Mouse (Mus musculus): ENCODE results near the gene Otub1. TPM values are rescaled to one million over a fixed set of nuclear protein-coding genes. Genes with fewer than 3 reads are reported as not detected.

Otub1 gene
- polyA plus RNA-seq, 1 experiment = 265 TPM

GRCm38 (mm10) chr19:7170916-7171315, 35.2 kb downstream of the Otub1 start:
- H3K27ac ChIP-seq (ENCODE audit: insufficient read depth, low read length) = no peak overlapping the region
- TF ChIP-seq POLR2A (IDR thresholded peaks at IDR 0.05; ENCODE audit: extremely low read depth, insufficient read depth, low read length) (no peak), CTCF (IDR thresholded peaks at IDR 0.05; ENCODE audit: extremely low read depth, insufficient read depth, low read length) (no peak)
- H3K4me1 ChIP-seq (ENCODE audit: control insufficient read depth, insufficient read depth, low read length) = 0 out of 2 replicates have a peak, but pooled peaks cover 1% of the 10 kb centered on the region
- no peak overlapping the region for H3K4me3 ChIP-seq (ENCODE audit: insufficient read depth, low read length)

DNA sequence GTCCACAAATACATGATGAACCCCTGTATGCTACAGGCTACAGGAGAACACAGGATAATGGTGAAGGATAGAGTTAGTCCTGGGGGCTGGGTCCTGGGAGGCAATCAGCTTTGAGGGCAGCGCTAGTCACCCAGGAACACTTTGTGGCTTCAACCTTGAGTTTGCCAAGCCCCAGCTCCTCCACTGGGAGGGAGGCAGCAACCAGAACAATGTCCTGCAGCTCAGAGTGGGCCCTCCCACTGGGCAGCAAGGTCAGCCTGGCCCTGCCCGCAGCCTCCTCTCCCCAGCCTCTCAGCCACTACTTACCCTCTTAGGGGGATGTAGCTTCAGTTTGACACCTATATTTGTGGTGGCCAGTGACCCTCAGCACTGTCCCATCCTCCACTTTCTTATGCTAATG, 37.7 kb downstream of the Otub1 start:
- Histone ChIP-seq H3K4me1 (ENCODE audit: control insufficient read depth, insufficient read depth, low read length) (peaks cover 4% of the 10 kb centered on the region; the same call in 1 of the 2 replicates), H3K27ac (ENCODE audit: insufficient read depth, low read length) (no peak overlapping the region), H3K4me3 (ENCODE audit: insufficient read depth, low read length) (no peak overlapping the region)
- TF ChIP-seq CTCF (IDR thresholded peaks at IDR 0.05; ENCODE audit: extremely low read depth, insufficient read depth, low read length) (no peak), POLR2A (IDR thresholded peaks at IDR 0.05; ENCODE audit: extremely low read depth, insufficient read depth, low read length) (no peak)

DNA sequence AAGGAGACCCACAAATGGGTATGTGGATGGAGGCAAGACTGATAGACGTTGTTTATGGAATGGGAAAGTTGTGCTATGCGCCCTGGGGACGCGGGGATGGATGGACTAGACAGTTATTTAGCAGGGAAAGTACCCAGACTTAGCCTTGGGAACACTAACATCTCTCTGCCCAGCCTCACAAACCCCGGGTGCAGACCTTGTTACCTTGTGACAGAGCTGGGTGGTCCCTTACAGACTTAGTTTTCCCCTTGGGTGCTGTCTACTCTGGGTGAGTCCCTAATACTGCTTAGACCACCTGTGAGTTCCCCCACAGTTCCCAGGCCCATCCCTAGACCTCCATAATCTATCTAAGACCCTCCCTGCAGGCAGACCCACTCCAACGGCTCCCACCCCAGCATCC, 39.3 kb downstream of the Otub1 start:
- TF ChIP-seq POLR2A (IDR thresholded peaks at IDR 0.05; ENCODE audit: extremely low read depth, insufficient read depth, low read length) = no peak
- Histone ChIP-seq H3K27ac (ENCODE audit: insufficient read depth, low read length) (no peak overlapping the region), H3K4me1 (ENCODE audit: control insufficient read depth, insufficient read depth, low read length) (peaks cover 3% of the 10 kb centered on the region; the same call in 1 of the 2 replicates), H3K4me3 (ENCODE audit: insufficient read depth, low read length) (no peak overlapping the region; the same call in 1 of the 2 replicates)

DNA sequence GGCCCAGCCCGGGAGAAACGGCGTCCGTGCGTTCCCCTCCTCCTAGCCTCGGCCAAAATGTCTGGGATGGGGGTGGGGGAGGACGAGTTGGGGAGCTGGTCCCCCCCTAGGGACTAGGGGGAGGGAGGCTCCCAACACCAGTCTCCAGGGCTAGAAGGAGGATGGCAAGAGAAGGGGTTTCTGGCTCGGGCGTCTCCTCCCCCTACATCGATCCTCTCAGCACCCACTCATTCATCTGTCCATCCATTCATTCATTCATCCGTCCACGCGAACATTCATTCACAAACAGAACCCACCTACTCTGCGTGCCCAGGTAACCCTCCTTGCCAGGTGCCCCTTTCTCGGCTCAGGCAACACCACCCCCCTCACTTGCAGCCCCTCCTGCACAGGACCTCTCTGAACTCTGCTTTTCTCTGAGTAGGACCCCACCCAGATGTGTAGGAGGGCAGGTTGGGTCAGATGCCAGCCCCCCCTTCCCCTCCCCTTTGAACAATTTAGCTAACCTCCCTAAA, 39.9 kb downstream of the Otub1 start:
- TF ChIP-seq CTCF (IDR thresholded peaks at IDR 0.05; ENCODE audit: extremely low read depth, insufficient read depth, low read length) (no peak), POLR2A (IDR thresholded peaks at IDR 0.05; ENCODE audit: extremely low read depth, insufficient read depth, low read length) (no peak)
- no peak overlapping the region for H3K27ac ChIP-seq (ENCODE audit: insufficient read depth, low read length)
- peaks cover 3% of the 10 kb centered on the region; the same call in 1 of the 2 replicates for H3K4me1 ChIP-seq (ENCODE audit: control insufficient read depth, insufficient read depth, low read length)
- peak overlapping the region; percentile 77 for H3K4me3 ChIP-seq (ENCODE audit: insufficient read depth, low read length)

DNA sequence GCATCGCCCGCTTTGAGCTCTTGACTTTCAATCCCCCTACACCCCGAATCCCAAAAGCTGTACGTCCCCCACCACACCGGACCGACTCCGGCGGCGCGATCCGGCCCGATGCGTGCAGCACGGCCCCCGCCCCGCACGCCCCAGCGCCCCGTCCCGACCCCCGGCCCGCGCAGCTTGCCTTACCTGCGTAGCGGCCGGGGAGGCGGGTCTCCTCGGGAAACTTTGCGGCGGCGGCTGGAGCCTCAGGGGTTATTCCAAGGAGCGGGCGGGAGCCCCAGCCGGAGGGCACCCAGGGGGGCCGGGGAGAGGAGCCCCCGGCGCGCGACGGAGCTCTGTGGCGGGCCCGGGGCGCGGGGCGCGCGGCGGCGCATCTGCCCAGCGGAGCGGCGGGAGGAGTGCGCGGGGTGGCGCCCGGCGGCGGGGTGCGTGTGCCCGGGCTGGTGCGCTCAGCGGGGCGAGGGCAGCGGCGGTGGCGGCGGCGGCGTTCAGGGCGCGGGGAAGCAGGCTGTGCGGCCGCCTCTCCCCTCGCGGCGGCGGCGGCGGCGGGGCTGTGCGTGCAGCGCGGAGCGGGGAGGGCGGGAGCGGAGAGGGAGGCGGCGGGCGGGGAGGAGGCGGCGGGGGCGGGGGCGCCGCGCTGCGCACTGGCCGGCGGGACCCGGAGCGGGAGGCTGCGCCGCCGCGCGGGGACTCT, 40.5 kb downstream of the Otub1 start:
- Histone ChIP-seq H3K4me1 (ENCODE audit: control insufficient read depth, insufficient read depth, low read length) (peaks cover 5% of the 10 kb centered on the region; the same call in 1 of the 2 replicates), H3K27ac (ENCODE audit: insufficient read depth, low read length) (peak overlapping the region; percentile 7; the same call in 1 of the 2 replicates), H3K4me3 (ENCODE audit: insufficient read depth, low read length) (peak overlapping the region; percentile 77)
- no peak for TF ChIP-seq POLR2A (IDR thresholded peaks at IDR 0.05; ENCODE audit: extremely low read depth, insufficient read depth, low read length)
- no peak for TF ChIP-seq CTCF (IDR thresholded peaks at IDR 0.05; ENCODE audit: extremely low read depth, insufficient read depth, low read length)

DNA sequence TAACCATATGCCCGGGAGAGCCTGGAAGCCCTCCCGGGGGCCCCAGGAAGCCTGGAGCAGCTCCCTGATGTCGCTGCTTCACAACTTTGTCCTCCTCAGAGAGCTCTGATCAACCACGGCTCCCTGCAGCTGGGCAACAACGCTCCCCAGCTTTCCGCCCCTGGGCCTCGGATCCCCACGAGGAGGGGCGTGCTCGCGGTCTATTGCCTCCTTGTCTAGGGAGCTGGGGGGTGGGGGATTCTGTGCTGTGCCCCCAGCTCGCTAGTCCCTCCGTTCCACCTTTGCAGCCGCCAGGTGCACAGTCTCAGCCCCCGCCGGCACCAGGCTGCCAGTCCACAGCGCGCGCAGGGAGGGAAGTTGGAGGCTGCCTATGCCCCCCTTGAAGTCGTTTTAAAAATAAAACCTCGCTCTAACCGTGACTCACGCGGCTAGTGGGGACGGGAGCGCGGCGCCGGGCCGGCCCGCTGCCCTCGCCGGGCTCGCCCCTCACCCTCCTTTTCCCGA, 41.2 kb downstream of the Otub1 start:
- TF ChIP-seq CTCF (IDR thresholded peaks at IDR 0.05; ENCODE audit: extremely low read depth, insufficient read depth, low read length) (no peak), POLR2A (IDR thresholded peaks at IDR 0.05; ENCODE audit: extremely low read depth, insufficient read depth, low read length) (no peak)
- Histone ChIP-seq H3K4me1 (ENCODE audit: control insufficient read depth, insufficient read depth, low read length) (peaks cover 7% of the 10 kb centered on the region; the same call in 1 of the 2 replicates), H3K4me3 (ENCODE audit: insufficient read depth, low read length) (peak overlapping the region; percentile 77), H3K27ac (ENCODE audit: insufficient read depth, low read length) (peak overlapping the region; percentile 7)

GRCm38 (mm10) chr19:7164238-7164637, 41.9 kb downstream of the Otub1 start:
- peaks cover 9% of the 10 kb centered on the region; the same call in 1 of the 2 replicates for H3K4me1 ChIP-seq (ENCODE audit: control insufficient read depth, insufficient read depth, low read length)
- peak overlapping the region; percentile 77 for H3K4me3 ChIP-seq (ENCODE audit: insufficient read depth, low read length)
- peak; percentile 60; the same call in 1 of the 2 replicates for TF ChIP-seq POLR2A (IDR thresholded peaks at IDR 0.05; ENCODE audit: extremely low read depth, insufficient read depth, low read length)
- TF ChIP-seq CTCF (IDR thresholded peaks at IDR 0.05; ENCODE audit: extremely low read depth, insufficient read depth, low read length) = no peak
- 0 out of 2 replicates have a peak overlapping the region, but pooled peaks have one; percentile 7 for H3K27ac ChIP-seq (ENCODE audit: insufficient read depth, low read length)

GRCm38 (mm10) chr19:7161064-7161463, 45.1 kb downstream of the Otub1 start:
- no peak overlapping the region for H3K27ac ChIP-seq (ENCODE audit: insufficient read depth, low read length)
- no peak overlapping the region for H3K4me3 ChIP-seq (ENCODE audit: insufficient read depth, low read length)
- H3K4me1 ChIP-seq (ENCODE audit: control insufficient read depth, insufficient read depth, low read length) = peaks cover 12% of the 10 kb centered on the region; the same call in 1 of the 2 replicates
- no peak for TF ChIP-seq CTCF (IDR thresholded peaks at IDR 0.05; ENCODE audit: extremely low read depth, insufficient read depth, low read length)
- no peak for TF ChIP-seq POLR2A (IDR thresholded peaks at IDR 0.05; ENCODE audit: extremely low read depth, insufficient read depth, low read length)

DNA sequence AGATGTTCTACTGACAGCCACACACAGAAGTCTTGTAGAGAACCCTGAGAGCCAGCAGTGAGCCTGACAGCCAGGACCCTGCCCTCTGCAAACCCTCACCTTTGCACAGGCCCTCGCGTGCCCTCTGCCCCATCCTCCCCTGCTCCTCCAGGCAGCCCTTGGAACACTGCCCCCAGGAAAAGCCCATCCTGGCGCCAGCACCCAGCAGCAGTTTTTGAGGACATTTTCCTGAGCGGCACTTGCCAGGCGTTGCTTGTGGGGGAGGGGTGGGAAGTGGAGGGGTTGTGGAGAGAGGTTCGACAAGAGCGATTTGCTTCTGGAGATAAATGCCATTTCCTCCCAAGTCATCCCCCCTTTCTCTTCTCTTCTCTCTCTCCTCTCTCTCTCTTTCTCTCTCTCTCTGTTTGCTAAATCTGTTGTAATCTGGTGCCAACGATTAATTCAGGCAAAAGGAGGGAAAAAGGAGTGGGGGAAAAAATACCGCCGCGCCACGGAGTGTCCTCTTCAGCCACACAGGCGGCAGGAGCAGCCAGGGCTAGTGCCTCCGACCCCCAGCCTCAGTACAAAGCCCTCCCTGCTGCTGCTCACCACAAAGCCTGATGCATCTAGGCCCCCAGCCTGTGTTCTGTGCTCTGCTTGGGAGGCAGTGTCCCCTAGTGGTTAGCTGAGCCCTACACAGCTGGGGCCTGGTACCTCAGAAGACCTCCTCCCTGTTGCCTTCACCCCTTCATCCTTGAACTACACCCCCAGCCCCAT, 45.8 kb downstream of the Otub1 start:
- TF ChIP-seq CTCF (IDR thresholded peaks at IDR 0.05; ENCODE audit: extremely low read depth, insufficient read depth, low read length) = peak; percentile 86
- no peak for TF ChIP-seq POLR2A (IDR thresholded peaks at IDR 0.05; ENCODE audit: extremely low read depth, insufficient read depth, low read length)
- Histone ChIP-seq H3K4me3 (ENCODE audit: insufficient read depth, low read length) (no peak overlapping the region), H3K4me1 (ENCODE audit: control insufficient read depth, insufficient read depth, low read length) (peaks cover 13% of the 10 kb centered on the region; the same call in 1 of the 2 replicates), H3K27ac (ENCODE audit: insufficient read depth, low read length) (no peak overlapping the region)
